Comparison of ENCODE assay signal across 12 mouse cellular contexts in genomic region chr5:100430966-100431365, GRCm38 (mm10). TPM values are rescaled to one million over a fixed set of nuclear protein-coding genes. Genes with fewer than 3 reads are reported as not detected.
DNase-seq lines count a peak whose midpoint lies in the region; ATAC-seq and TF ChIP-seq lines count a peak whose summit lies in the region.
"Had no signal": no experiment of that assay in that cellular context is flagged by ENCODE, and none has a peak within 500 bp of the region (broad histone marks: within the 10 kb centered on the region; RNA-seq: fewer than 3 reads in every experiment).

No protein-coding gene starts in this region.

- ATAC-seq in forebrain, embryonic 16.5 days = no peak
- ATAC-seq in lung, embryonic 14.5 days (ENCODE audit: insufficient read depth) = no peak
- no peak for ATAC-seq in embryonic facial prominence, embryonic 15.5 days (ENCODE audit: insufficient number of reproducible peaks, low FRiP score, low TSS enrichment, low read depth)
- ATAC-seq in liver, embryonic 15.5 days (ENCODE audit: insufficient read depth) = no peak
- ATAC-seq: inflammation-experienced regulatory T-cells, adult 6 months had no signal

- TF ChIP-seq CTCF in lung, embryonic 14.5 days (IDR thresholded peaks at IDR 0.05; ENCODE audit: low read depth) = no peak

- 61% methylated on average over 2 of the region's 2 CpGs for WGBS in forebrain, embryonic 10.5 days
- 62% methylated on average over 2 of the region's 2 CpGs for WGBS in forebrain, embryonic 16.5 days
- WGBS in lung, embryonic 14.5 days = 50% methylated on average over 2 of the region's 2 CpGs
- 67% methylated on average over 2 of the region's 2 CpGs for WGBS in embryonic facial prominence, embryonic 15.5 days
- WGBS in liver, embryonic 15.5 days (ENCODE audit: insufficient replicate concordance) = 32% methylated on average over 2 of the region's 2 CpGs

- no peak overlapping the region for H3K4me2 ChIP-seq in forebrain, embryonic 16.5 days (ENCODE audit: low read length)
- H3K4me2 ChIP-seq in lung, embryonic 14.5 days = peak overlapping the region; percentile 89
- no peak overlapping the region for H3K4me2 ChIP-seq in embryonic facial prominence, embryonic 15.5 days (replicated peaks)
- H3K4me2 ChIP-seq in liver, embryonic 15.5 days = peak overlapping the region; percentile 93; the same call in 1 of the 2 replicates

- H3K36me3 ChIP-seq in forebrain, embryonic 10.5 days (replicated peaks) = peaks cover 27% of the 10 kb centered on the region
- H3K36me3 ChIP-seq in forebrain, embryonic 16.5 days (ENCODE audit: control insufficient read depth, insufficient read depth) = peaks cover 9% of the 10 kb centered on the region; the same call in 1 of the 2 replicates
- peaks cover 26% of the 10 kb centered on the region for H3K36me3 ChIP-seq in lung, embryonic 14.5 days (ENCODE audit: insufficient read depth)
- peaks cover 17% of the 10 kb centered on the region for H3K36me3 ChIP-seq in embryonic facial prominence, embryonic 15.5 days
- peaks cover 22% of the 10 kb centered on the region for H3K36me3 ChIP-seq in liver, embryonic 15.5 days (replicated peaks)

- H3K9me3 ChIP-seq in forebrain, embryonic 10.5 days = no peaks in the 10 kb centered on the region
- no peaks in the 10 kb centered on the region for H3K9me3 ChIP-seq in forebrain, embryonic 16.5 days (ENCODE audit: control insufficient read depth, low read length)
- H3K9me3 ChIP-seq in lung, embryonic 14.5 days (ENCODE audit: low read depth, low read length) = no peaks in the 10 kb centered on the region
- H3K9me3 ChIP-seq in embryonic facial prominence, embryonic 15.5 days (replicated peaks) = no peaks in the 10 kb centered on the region
- H3K9me3 ChIP-seq in liver, embryonic 15.5 days (replicated peaks) = no peaks in the 10 kb centered on the region

- peaks cover 37% of the 10 kb centered on the region for H3K4me1 ChIP-seq in forebrain, embryonic 10.5 days
- peaks cover 31% of the 10 kb centered on the region for H3K4me1 ChIP-seq in forebrain, embryonic 16.5 days (replicated peaks; ENCODE audit: control insufficient read depth, insufficient read depth, low read length)
- peaks cover 15% of the 10 kb centered on the region; the same call in 1 of the 2 replicates for H3K4me1 ChIP-seq in lung, embryonic 14.5 days (ENCODE audit: insufficient read depth)
- peaks cover 31% of the 10 kb centered on the region for H3K4me1 ChIP-seq in embryonic facial prominence, embryonic 15.5 days
- H3K4me1 ChIP-seq in liver, embryonic 15.5 days (replicated peaks) = peaks cover 45% of the 10 kb centered on the region

- H3K9ac ChIP-seq in forebrain, embryonic 16.5 days (replicated peaks; ENCODE audit: low read depth, low read length) = no peak overlapping the region
- H3K9ac ChIP-seq in lung, embryonic 14.5 days = no peak overlapping the region
- H3K9ac ChIP-seq in embryonic facial prominence, embryonic 15.5 days = no peak overlapping the region
- H3K9ac ChIP-seq in liver, embryonic 15.5 days = no peak overlapping the region

- H3K4me3 ChIP-seq in forebrain, embryonic 10.5 days = peak overlapping the region; percentile 67; the same call in 1 of the 2 replicates
- H3K4me3 ChIP-seq in forebrain, embryonic 16.5 days (replicated peaks; ENCODE audit: low read length) = no peak overlapping the region
- no peak overlapping the region for H3K4me3 ChIP-seq in lung, embryonic 14.5 days (ENCODE audit: low read depth, low read length)
- H3K4me3 ChIP-seq in embryonic facial prominence, embryonic 15.5 days (replicated peaks) = 0 out of 2 replicates have a peak overlapping the region, but pooled peaks have one; percentile 88
- no peak overlapping the region for H3K4me3 ChIP-seq in liver, embryonic 15.5 days (replicated peaks)

- no peak for DNase-seq in forebrain, embryonic 10.5 days (ENCODE audit: extremely low spot score, low spot score)
- DNase-seq in lung, embryonic 14.5 days = no peak
- DNase-seq in lung, postnatal 36 days = no peak
- DNase-seq in adrenal gland, postnatal 14 days = no peak
- no peak for DNase-seq in embryo, embryonic 9.5 days (ENCODE audit: extremely low spot score)
- DNase-seq: cerebellum, adult 11-12 months; gastrocnemius, postnatal 14 days; retina, postnatal 1 day had no signal

- no peak overlapping the region for H3K27ac ChIP-seq in forebrain, embryonic 10.5 days
- H3K27ac ChIP-seq in forebrain, embryonic 16.5 days (ENCODE audit: low read length) = no peak overlapping the region
- no peak overlapping the region for H3K27ac ChIP-seq in lung, embryonic 14.5 days (ENCODE audit: low read depth)
- no peak overlapping the region for H3K27ac ChIP-seq in embryonic facial prominence, embryonic 15.5 days (replicated peaks)
- H3K27ac ChIP-seq in liver, embryonic 15.5 days (replicated peaks) = no peak overlapping the region

- H3K27me3 ChIP-seq in forebrain, embryonic 10.5 days (ENCODE audit: poor library complexity, severe bottlenecking) = no peaks in the 10 kb centered on the region
- H3K27me3 ChIP-seq in forebrain, embryonic 16.5 days (replicated peaks; ENCODE audit: control insufficient read depth, insufficient read depth, low read length) = no peaks in the 10 kb centered on the region
- H3K27me3 ChIP-seq in lung, embryonic 14.5 days (ENCODE audit: insufficient read depth, low read length) = no peaks in the 10 kb centered on the region
- H3K27me3 ChIP-seq in embryonic facial prominence, embryonic 15.5 days = no peaks in the 10 kb centered on the region
- no peaks in the 10 kb centered on the region for H3K27me3 ChIP-seq in liver, embryonic 15.5 days

RNA-seq across cellular contexts. Expression of gene Sec31a, which starts 14.9 kb away (rescaled TPM):
- polyA plus RNA-seq in forebrain, embryonic 10.5 days (2016; fragmentation: Nextera tagmentation; extraction: Ambion mirVana) = 95.0 and 104 TPM in 2 replicates
- polyA plus RNA-seq in forebrain, embryonic 16.5 days (2015; fragmentation: Nextera tagmentation; extraction: Ambion mirVana) = 91.0 and 92.3 TPM in 2 replicates
- polyA plus RNA-seq in lung, embryonic 14.5 days (2014; fragmentation: Nextera tagmentation; extraction: Ambion mirVana) = 169 and 170 TPM in 2 replicates
- 240 and 257 TPM in 2 replicates for polyA plus RNA-seq in embryonic facial prominence, embryonic 15.5 days (2015; fragmentation: Nextera tagmentation; extraction: Ambion mirVana)
- 52.3 and 57.0 TPM in 2 replicates for polyA plus RNA-seq in liver, embryonic 15.5 days (2015; fragmentation: Nextera tagmentation; extraction: Ambion mirVana)
- total RNA-seq in adrenal gland, postnatal 14 days (2021) = 160 and 173 TPM in 2 replicates

Comparison
In these comparisons a context has a peak if more than half of its experiments do, and no peak if none do; other contexts are left out.
1. H3K4me3 ChIP-seq: peak in forebrain, embryonic 10.5 days (single experiment) and embryonic facial prominence, embryonic 15.5 days (single experiment); none in forebrain, embryonic 16.5 days (single experiment), lung, embryonic 14.5 days (single experiment) and liver, embryonic 15.5 days (single experiment).
2. H3K4me2 ChIP-seq: peak in lung, embryonic 14.5 days (single experiment) and liver, embryonic 15.5 days (single experiment); none in forebrain, embryonic 16.5 days (single experiment) and embryonic facial prominence, embryonic 15.5 days (single experiment).